Mouse (Mus musculus): ENCODE results near the gene Rasgrp2.

DNA sequence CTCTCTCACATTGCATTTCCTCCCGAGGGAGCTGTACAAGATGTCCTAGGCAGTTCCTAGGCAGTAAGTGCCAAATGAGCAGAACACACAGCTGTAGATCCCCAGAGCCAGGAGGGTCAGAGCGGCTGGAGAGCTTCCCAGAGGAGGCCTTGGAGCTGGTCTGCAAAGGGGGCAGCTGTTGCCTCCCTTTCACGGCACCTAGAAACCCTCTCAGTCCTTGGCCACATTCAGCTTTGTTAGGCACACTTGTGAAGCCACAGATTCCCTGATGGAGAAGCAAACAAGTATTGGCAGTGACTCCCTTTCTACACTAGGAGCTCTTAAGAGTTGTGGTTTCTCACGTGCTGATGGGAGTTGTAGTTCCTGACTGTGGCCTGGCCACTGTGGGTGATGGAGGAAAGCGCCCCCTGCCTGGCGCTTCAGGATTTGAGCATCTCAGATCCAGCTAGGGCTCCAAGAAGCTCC, 52.9 kb downstream of the Rasgrp2 start:
- TF ChIP-seq CTCF (IDR thresholded peaks at IDR 0.05; ENCODE audit: control insufficient read depth, insufficient read depth, insufficient replicate concordance, low read depth, low read length) (peak; percentile 55; the same call in 1 of the 2 replicates), POLR2A (IDR thresholded peaks at IDR 0.05; ENCODE audit: control insufficient read depth, low read depth, low read length) (no peak)
